Mouse (Mus musculus) G1E (cell line): ENCODE measurements around the gene Gm3248. TPM values are rescaled to one million over a fixed set of nuclear protein-coding genes. Genes with fewer than 3 reads are reported as not detected.
"Not testable (repeated sequence)": the region's sequence is repeated elsewhere in the genome, so short reads cannot be mapped to it uniquely, and the experiment has no call there.

ENCODE experiments used
- ATAC-seq: 2 replicates; pipeline ENCODE4 v1.8.0; 2016; ENCODE audit warnings: mild to moderate bottlenecking; ENCODE audit not compliant: insufficient number of reproducible peaks, poor library complexity, low FRiP score, severe bottlenecking; ENCODE audit errors: extremely low read depth
- DNase-seq: peaks from one replicate; pipeline ENCODE4 v3.0.0; 2012; ENCODE audit warnings: low spot score
- H3K27me3 ChIP-seq: 2 replicates; pipeline ENCODE4 v1.6.1; 2012; ENCODE audit warnings: mild to moderate bottlenecking, low read length, inconsistent platforms; ENCODE audit not compliant: insufficient read depth
- H3K36me3 ChIP-seq: replicated peaks from 2 replicates; pipeline ENCODE3; 2012; ENCODE audit warnings: mild to moderate bottlenecking, inconsistent platforms
- H3K4me1 ChIP-seq: 2 replicates; pipeline ENCODE4 v1.6.1; 2012; ENCODE audit warnings: low read depth, low read length, inconsistent platforms, mixed read lengths; ENCODE audit not compliant: insufficient read depth
- H3K4me3 ChIP-seq: 2 replicates; pipeline ENCODE4 v1.5.1; 2012; ENCODE audit warnings: low read depth, mild to moderate bottlenecking, inconsistent platforms, low read length, moderate library complexity, mixed read lengths
- H3K9me3 ChIP-seq: replicated peaks from 2 replicates; pipeline ENCODE4 v1.6.1; 2012; ENCODE audit warnings: inconsistent platforms
- polyA plus RNA-seq: library from polyadenylated mRNA; stranded (reverse); fragments of >175 nt; gene quantifications from 2 replicates; pipeline ENCODE4 v1.2.3, GENCODE M21; 2012
- total RNA-seq, 2 experiments: library from RNA; stranded (forward) in 1 of 2; stranded (reverse) in 1 of 2; fragments of 200-1000 nt in 1 of 2; fragments of >200 nt in 1 of 2; fragmentation: Nextera tagmentation in 1 of 2; gene quantifications; 2 replicates each; pipeline ENCODE4 v1.2.3; 2014 to 2017

Gene Gm3248
- total RNA-seq (2014; fragmentation: Nextera tagmentation) (not detected in 2 replicates), total RNA-seq (2017) (not detected in 2 replicates), polyA plus RNA-seq (not detected in 2 replicates)

GRCm38 (mm10) chr14:5961635-5962034, at the start of gene Gm3248:
TSS of gene Gm3248 (minus strand) at chr14:5961745.
- not testable (repeated sequence) for ATAC-seq, H3K9me3 ChIP-seq, DNase-seq, H3K4me1 ChIP-seq, H3K4me3 ChIP-seq, H3K36me3 ChIP-seq, H3K27me3 ChIP-seq

GRCm38 (mm10) chr14:5987136-5987535, 25.6 kb upstream of the Gm3248 start:
- not testable (repeated sequence) for H3K9me3 ChIP-seq, H3K4me3 ChIP-seq, H3K36me3 ChIP-seq, ATAC-seq, DNase-seq, H3K27me3 ChIP-seq, H3K4me1 ChIP-seq

GRCm38 (mm10) chr14:5979037-5979436, 17.5 kb upstream of the Gm3248 start, which contains the start of gene Gm3453:
TSS of gene Gm3453 (minus strand) at chr14:5979137.
- not testable (repeated sequence) for H3K9me3 ChIP-seq, H3K36me3 ChIP-seq, H3K4me3 ChIP-seq, H3K27me3 ChIP-seq, H3K4me1 ChIP-seq, ATAC-seq, DNase-seq

- not testable (repeated sequence) for H3K4me1 ChIP-seq
These were observed 896 bp upstream of the Gm3248 start for GRCm38 (mm10) chr14:5962441-5962840.

GRCm38 (mm10) chr14:5961102-5961501, 443 bp downstream of the Gm3248 start:
- not testable (repeated sequence) for H3K36me3 ChIP-seq, H3K9me3 ChIP-seq, H3K4me1 ChIP-seq, ATAC-seq, H3K27me3 ChIP-seq, H3K4me3 ChIP-seq, DNase-seq

More at GRCm38 (mm10) chr14:5962441-5962840, 896 bp upstream of the Gm3248 start:
- H3K9me3 ChIP-seq, H3K27me3 ChIP-seq, ATAC-seq, H3K36me3 ChIP-seq, H3K4me3 ChIP-seq, DNase-seq: not testable (repeated sequence)

DNA sequence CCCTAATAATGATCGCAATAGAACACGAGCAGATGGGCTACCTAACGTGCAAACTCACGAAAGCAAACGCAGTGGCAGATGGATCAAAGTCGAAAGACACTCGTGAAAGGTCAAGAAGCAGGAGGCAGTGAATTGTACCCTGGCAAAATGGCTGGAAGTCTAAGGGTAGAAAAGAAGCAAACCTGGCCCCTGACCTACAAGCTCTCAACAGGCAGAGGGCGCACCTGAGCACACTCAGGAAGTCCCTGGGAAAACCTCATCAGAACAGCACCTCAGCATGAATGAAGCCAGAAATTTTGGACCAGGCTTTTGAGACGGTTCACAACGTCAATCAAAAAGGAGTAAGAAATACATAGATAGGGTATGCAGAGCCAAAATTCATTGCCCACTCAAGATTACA, 1.1 kb downstream of the Gm3248 start:
- H3K4me3 ChIP-seq, ATAC-seq, H3K36me3 ChIP-seq: not testable (repeated sequence)

DNA sequence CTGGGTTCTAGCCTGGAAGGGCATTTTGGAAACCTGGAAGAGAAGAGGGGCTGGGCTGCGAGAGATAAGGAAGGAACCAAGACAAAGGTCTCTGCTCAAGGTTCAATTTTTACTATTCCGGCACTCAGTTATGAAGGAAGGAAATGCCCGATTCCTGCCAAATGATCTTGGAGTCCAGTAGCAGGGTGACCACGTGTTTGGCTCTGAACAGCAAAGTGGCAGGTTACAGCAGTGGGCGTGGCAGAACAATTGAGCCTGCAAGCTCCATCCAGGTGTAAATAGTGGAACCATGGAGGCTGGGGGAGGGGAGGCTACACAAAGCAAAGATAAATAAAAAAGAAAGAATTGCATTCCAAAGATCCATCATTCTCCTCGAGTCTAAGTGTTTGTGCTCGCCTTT, 38.3 kb downstream of the Gm3248 start:
- not testable (repeated sequence) for H3K27me3 ChIP-seq, ATAC-seq, H3K4me3 ChIP-seq, H3K4me1 ChIP-seq, H3K36me3 ChIP-seq, DNase-seq
- peaks cover 17% of the 10 kb centered on the region for H3K9me3 ChIP-seq

More for the DNA sequence above, 1.1 kb downstream of the Gm3248 start:
- H3K9me3 ChIP-seq, H3K27me3 ChIP-seq, H3K4me1 ChIP-seq, DNase-seq: not testable (repeated sequence)

DNA sequence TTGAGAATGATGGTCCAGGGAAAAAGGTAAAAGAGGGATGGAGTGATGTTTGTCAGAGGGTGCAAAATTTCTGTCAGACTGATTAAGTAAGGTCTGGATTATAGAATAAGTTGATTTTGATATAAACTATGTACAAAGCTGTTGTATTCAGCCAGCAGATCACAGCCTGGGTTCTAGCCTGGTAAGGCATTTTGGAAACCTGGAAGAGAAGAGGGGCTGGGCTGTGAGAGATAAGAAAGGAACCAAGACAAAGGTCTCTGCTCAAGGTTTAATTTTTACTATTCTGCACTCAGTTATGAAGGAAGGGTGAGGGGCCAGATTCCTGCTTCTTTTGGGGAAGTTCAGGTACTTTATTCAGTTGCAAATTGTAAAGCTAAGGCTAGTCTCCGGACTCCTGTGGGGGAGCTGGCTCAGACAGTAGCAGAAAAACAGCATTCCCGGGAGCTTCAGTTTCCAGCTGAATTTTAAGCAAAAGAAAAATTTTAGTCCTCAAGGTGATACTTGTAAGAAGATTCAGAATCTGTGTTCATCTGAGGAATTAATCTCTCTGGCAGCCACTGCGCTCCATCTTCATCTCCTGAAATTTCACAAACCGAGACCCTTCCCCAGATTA, 43.1 kb downstream of the Gm3248 start:
- not testable (repeated sequence) for H3K36me3 ChIP-seq, H3K4me3 ChIP-seq, H3K27me3 ChIP-seq, H3K9me3 ChIP-seq, ATAC-seq, H3K4me1 ChIP-seq, DNase-seq

- H3K4me1 ChIP-seq, H3K9me3 ChIP-seq, H3K27me3 ChIP-seq, H3K36me3 ChIP-seq, DNase-seq, H3K4me3 ChIP-seq, ATAC-seq: not testable (repeated sequence)
These were observed 47.8 kb downstream of the Gm3248 start for GRCm38 (mm10) chr14:5913701-5914100.

Other genes starting within 250 kb of the Gm3248 start
- gene Gm3373, start 220.2 kb downstream of the Gm3248 start, total RNA-seq (2014; fragmentation: Nextera tagmentation) = not detected in 2 replicates
- gene Gm3373, start 220.2 kb downstream of the Gm3248 start, total RNA-seq (2017) = 0.23 and 1.1 TPM in 2 replicates
- gene Gm3373, start 220.2 kb downstream of the Gm3248 start, polyA plus RNA-seq = not detected in 2 replicates
- gene Gm3383, start 153.8 kb downstream of the Gm3248 start, total RNA-seq (2014; fragmentation: Nextera tagmentation) = not detected in 2 replicates
- gene Gm3383, start 153.8 kb downstream of the Gm3248 start, total RNA-seq (2017) = 0.12 TPM in 1 of 2 replicates, not detected in the other
- gene Gm3383, start 153.8 kb downstream of the Gm3248 start, polyA plus RNA-seq = not detected in 2 replicates
- not detected in 2 replicates for gene Gm3424, start 131.4 kb downstream of the Gm3248 start, total RNA-seq (2014; fragmentation: Nextera tagmentation)
- gene Gm3424, start 131.4 kb downstream of the Gm3248 start, total RNA-seq (2017) = not detected in 2 replicates
- not detected in 2 replicates for gene Gm3424, start 131.4 kb downstream of the Gm3248 start, polyA plus RNA-seq
- gene Gm8237, start 81.4 kb downstream of the Gm3248 start, total RNA-seq (2014; fragmentation: Nextera tagmentation) = not detected in 2 replicates
- gene Gm8237, start 81.4 kb downstream of the Gm3248 start, total RNA-seq (2017) = not detected in 2 replicates
- gene Gm8237, start 81.4 kb downstream of the Gm3248 start, polyA plus RNA-seq = not detected in 2 replicates
- not detected in 2 replicates for gene Gm3453, start 17.4 kb upstream of the Gm3248 start, total RNA-seq (2014; fragmentation: Nextera tagmentation)
- gene Gm3453, start 17.4 kb upstream of the Gm3248 start, total RNA-seq (2017) = 0.16 and 0.41 TPM in 2 replicates
- gene Gm3453, start 17.4 kb upstream of the Gm3248 start, polyA plus RNA-seq = not detected in 2 replicates
- gene Gm6337, start 96.5 kb upstream of the Gm3248 start, total RNA-seq (2014; fragmentation: Nextera tagmentation) = not detected in 2 replicates
- 0.22 and 0.46 TPM in 2 replicates for gene Gm6337, start 96.5 kb upstream of the Gm3248 start, total RNA-seq (2017)
- not detected in 2 replicates for gene Gm6337, start 96.5 kb upstream of the Gm3248 start, polyA plus RNA-seq
- gene Gm8206, start 132.2 kb upstream of the Gm3248 start, total RNA-seq (2014; fragmentation: Nextera tagmentation) = not detected in 2 replicates
- 0.11 TPM in 1 of 2 replicates, not detected in the other for gene Gm8206, start 132.2 kb upstream of the Gm3248 start, total RNA-seq (2017)
- gene Gm8206, start 132.2 kb upstream of the Gm3248 start, polyA plus RNA-seq = not detected in 2 replicates
- gene Gm3468, start 146.9 kb upstream of the Gm3248 start, total RNA-seq (2014; fragmentation: Nextera tagmentation) = not detected in 2 replicates
- gene Gm3468, start 146.9 kb upstream of the Gm3248 start, total RNA-seq (2017) = not detected in 2 replicates
- not detected in 2 replicates for gene Gm3468, start 146.9 kb upstream of the Gm3248 start, polyA plus RNA-seq
- gene Gm3476, start 164.1 kb upstream of the Gm3248 start, total RNA-seq (2014; fragmentation: Nextera tagmentation) = not detected in 2 replicates
- gene Gm3476, start 164.1 kb upstream of the Gm3248 start, total RNA-seq (2017) = not detected in 2 replicates
- gene Gm3476, start 164.1 kb upstream of the Gm3248 start, polyA plus RNA-seq = not detected in 2 replicates